Mouse (Mus musculus) E14TG2a.4 (cell line): ENCODE results near the gene Pitpnb.
A peak's percentile ranks its signal among the peaks of the same experiment; 100 is the strongest.

Source experiments
- H3K27me3 ChIP-seq: 2 replicates; pipeline ENCODE4 v1.6.1; 2014; ENCODE audit warnings: low read length, control low read depth; ENCODE audit not compliant: insufficient read depth
- H3K36me3 ChIP-seq: 2 replicates; pipeline ENCODE4 v1.6.1; 2014; ENCODE audit warnings: low read length, control low read depth; ENCODE audit not compliant: insufficient read depth
- H3K4me1 ChIP-seq: replicated peaks from 2 replicates; pipeline ENCODE4 v1.6.1; 2014; ENCODE audit warnings: low read depth, low read length, control low read depth
- H3K4me3 ChIP-seq: replicated peaks from 2 replicates; pipeline ENCODE4 v1.5.1; 2014; ENCODE audit warnings: mild to moderate bottlenecking, low read length
- H3K9me3 ChIP-seq: 2 replicates; pipeline ENCODE4 v1.6.1; 2014; ENCODE audit warnings: low read length, control low read depth
- CTCF ChIP-seq: conservative IDR thresholded peaks from 2 replicates; pipeline ENCODE4 v1.5.1; 2014; ENCODE audit warnings: low read length
- NANOG ChIP-seq: IDR thresholded peaks from 2 replicates; pipeline ENCODE4 v1.6.1; 2014; ENCODE audit warnings: borderline replicate concordance, low read length, mixed read lengths
- POU5F1 ChIP-seq: IDR thresholded peaks from 2 replicates; pipeline ENCODE4 v1.6.1; 2014; ENCODE audit warnings: low read length, borderline replicate concordance

The Pitpnb gene

DNA sequence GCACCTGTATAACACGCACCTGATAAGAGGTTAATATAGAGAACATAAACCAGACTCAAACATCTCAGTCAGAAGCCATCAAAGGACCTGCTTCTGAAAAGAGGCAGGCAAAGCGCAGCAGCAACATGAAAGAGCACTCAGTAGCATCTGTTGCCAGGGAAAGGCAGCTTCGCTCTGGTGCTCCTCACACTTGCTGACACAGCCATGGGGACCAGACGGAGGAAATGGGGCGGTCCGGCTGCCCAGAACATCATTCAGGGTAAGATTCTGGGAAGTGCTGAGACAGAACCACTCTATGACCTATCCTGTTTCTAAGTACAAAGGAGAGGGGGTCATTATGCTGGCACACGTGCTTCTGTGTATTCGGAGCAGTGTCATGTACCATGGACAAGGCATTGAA is 29.8 kb upstream of the Pitpnb start:
- TF ChIP-seq CTCF, result no peak
- TF ChIP-seq POU5F1, result no peak
- TF ChIP-seq NANOG, result no peak
- Histone ChIP-seq H3K36me3 (no peaks in the 10 kb centered on the region), H3K4me1 (peaks cover 4% of the 10 kb centered on the region; the same call in 1 of the 2 replicates), H3K27me3 (peaks cover 12% of the 10 kb centered on the region; the same call in 1 of the 2 replicates), H3K4me3 (no peak overlapping the region), H3K9me3 (0 out of 2 replicates have a peak, but pooled peaks cover 3% of the 10 kb centered on the region)

DNA sequence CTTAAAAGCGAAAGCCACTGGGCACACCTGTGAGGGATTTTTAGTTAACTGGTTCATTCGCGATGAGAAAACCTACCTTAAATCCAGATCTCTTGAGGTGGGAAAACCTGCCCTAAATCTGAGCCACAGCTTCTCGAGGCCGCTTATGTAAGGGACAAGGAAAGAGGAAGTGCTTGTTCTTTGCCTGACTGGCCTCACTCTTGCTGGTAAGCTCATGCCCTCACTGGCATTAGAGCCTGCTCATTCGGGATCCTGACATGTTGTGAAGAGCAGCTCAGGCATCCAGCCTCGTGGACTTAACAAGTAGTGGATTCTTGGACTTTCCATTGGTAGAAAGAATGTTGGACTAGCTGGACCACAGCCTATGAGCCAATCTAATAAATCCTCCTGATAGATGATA is 28.8 kb upstream of the Pitpnb start:
- H3K4me1 ChIP-seq, result peaks cover 4% of the 10 kb centered on the region; the same call in 1 of the 2 replicates
- TF ChIP-seq CTCF (no peak), POU5F1 (no peak), NANOG (no peak)
- peaks cover 5% of the 10 kb centered on the region; the same call in 1 of the 2 replicates for H3K27me3 ChIP-seq
- no peaks in the 10 kb centered on the region for H3K36me3 ChIP-seq
- H3K9me3 ChIP-seq, result 0 out of 2 replicates have a peak, but pooled peaks cover 3% of the 10 kb centered on the region
- H3K4me3 ChIP-seq, result no peak overlapping the region

- Histone ChIP-seq H3K4me1 (no peaks in the 10 kb centered on the region), H3K4me3 (no peak overlapping the region), H3K36me3 (no peaks in the 10 kb centered on the region), H3K27me3 (0 out of 2 replicates have a peak, but pooled peaks cover 2% of the 10 kb centered on the region), H3K9me3 (0 out of 2 replicates have a peak, but pooled peaks cover 3% of the 10 kb centered on the region)
- TF ChIP-seq CTCF (peak; percentile 18; the same call in 1 of the 2 replicates), POU5F1 (no peak)
Observed at GRCm38 (mm10) chr5:111304730-111305129, 25.8 kb upstream of the Pitpnb start.

- no peaks in the 10 kb centered on the region for H3K4me1 ChIP-seq
- no peaks in the 10 kb centered on the region for H3K27me3 ChIP-seq
- H3K4me3 ChIP-seq, result no peak overlapping the region
- TF ChIP-seq POU5F1 (no peak), NANOG (no peak), CTCF (no peak)
- H3K9me3 ChIP-seq, result peaks cover 12% of the 10 kb centered on the region
- H3K36me3 ChIP-seq, result no peaks in the 10 kb centered on the region
Observed at GRCm38 (mm10) chr5:111310185-111310584, 20.4 kb upstream of the Pitpnb start.

DNA sequence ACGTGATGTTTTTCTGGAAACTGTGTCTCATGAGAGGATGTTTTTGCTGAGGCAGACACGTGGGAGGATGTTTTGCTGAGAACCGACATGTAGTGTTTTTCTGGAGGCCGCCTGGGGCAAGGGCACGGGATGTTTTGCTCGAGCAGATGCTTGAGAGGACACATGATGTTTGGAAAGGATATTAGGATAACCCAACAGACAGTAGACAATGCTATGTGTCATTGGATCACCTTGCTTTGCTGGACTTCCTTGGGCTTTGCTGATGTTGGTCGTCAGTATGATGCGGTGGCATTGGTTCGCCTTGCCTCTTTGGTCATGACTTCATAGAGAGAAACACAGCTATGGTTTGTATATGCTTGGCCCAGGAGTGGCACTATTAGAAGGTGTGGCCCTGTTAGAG is 16.7 kb upstream of the Pitpnb start:
- no peaks in the 10 kb centered on the region for H3K36me3 ChIP-seq
- TF ChIP-seq POU5F1 (no peak), NANOG (no peak), CTCF (no peak)
- peaks cover 12% of the 10 kb centered on the region for H3K9me3 ChIP-seq
- H3K27me3 ChIP-seq, result peaks cover 4% of the 10 kb centered on the region; the same call in 1 of the 2 replicates
- H3K4me3 ChIP-seq, result no peak overlapping the region
- peaks cover 6% of the 10 kb centered on the region for H3K4me1 ChIP-seq

DNA sequence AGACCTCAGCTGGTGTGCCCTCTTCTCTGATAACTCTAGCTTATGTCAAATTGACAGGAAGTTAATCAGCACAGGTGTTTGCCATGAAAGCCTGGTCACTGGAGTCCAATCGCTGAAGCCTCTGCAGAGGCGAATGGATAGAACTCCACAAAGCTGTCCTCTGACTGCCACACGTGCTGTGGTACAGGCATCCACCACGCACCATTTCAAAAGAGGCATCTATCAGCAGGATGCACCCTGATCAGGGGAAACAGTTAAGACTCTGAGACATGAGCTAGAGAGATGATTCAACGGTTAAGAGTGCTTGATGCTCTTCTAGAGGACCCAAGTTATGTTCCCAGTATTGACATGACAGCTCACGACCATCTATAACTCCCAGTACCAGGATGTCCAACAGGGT is 15.5 kb upstream of the Pitpnb start:
- no peak for TF ChIP-seq POU5F1
- no peak for TF ChIP-seq CTCF
- no peak for TF ChIP-seq NANOG
- H3K4me1 ChIP-seq, result peaks cover 8% of the 10 kb centered on the region
- H3K27me3 ChIP-seq, result peaks cover 4% of the 10 kb centered on the region; the same call in 1 of the 2 replicates
- no peak overlapping the region for H3K4me3 ChIP-seq
- H3K9me3 ChIP-seq, result peaks cover 12% of the 10 kb centered on the region
- no peaks in the 10 kb centered on the region for H3K36me3 ChIP-seq

DNA sequence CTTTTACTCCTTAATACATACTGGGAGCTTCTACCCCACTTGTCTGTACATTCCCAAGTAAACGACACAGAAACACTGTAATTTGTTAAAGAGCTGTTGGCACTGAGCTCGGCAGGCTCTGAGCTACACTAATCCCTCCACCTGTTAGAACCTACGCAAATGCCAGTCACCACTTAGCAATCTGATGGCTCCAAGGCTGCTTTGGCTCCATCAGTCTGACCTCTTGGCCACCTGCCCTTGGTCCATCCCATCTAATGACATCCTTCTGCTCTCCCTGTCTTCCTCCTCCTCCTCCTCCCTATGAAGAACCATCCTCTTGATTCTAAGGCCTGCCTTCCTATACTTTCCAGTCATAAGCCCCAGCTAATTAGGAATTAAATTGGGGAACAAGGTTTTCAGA is 13.0 kb upstream of the Pitpnb start:
- no peak overlapping the region for H3K4me3 ChIP-seq
- peaks cover 4% of the 10 kb centered on the region; the same call in 1 of the 2 replicates for H3K27me3 ChIP-seq
- peaks cover 7% of the 10 kb centered on the region; the same call in 1 of the 2 replicates for H3K9me3 ChIP-seq
- no peak for TF ChIP-seq NANOG
- TF ChIP-seq CTCF, result no peak
- TF ChIP-seq POU5F1, result no peak
- H3K36me3 ChIP-seq, result no peaks in the 10 kb centered on the region
- peaks cover 8% of the 10 kb centered on the region for H3K4me1 ChIP-seq

DNA sequence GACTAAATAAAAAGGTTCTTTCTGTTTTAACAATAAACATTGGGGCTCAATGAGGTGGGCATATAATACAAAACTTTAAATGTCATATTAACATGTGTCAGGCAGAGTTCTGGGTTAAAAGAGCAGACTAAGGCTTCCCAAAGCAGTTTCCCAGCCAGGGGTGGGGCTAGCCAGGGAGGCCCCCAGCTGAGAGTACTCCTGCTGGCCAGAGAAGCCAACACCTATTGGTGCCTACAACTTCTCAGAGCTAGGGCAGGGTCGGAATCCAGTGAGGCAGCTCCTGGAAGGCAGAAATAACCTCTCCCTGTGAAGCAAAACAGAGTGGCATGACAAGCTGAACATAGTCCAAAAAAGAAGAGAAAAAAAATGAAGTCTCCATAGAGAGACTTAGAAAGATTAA is 11.6 kb upstream of the Pitpnb start:
- H3K27me3 ChIP-seq, result peaks cover 9% of the 10 kb centered on the region; the same call in 1 of the 2 replicates
- no peak for TF ChIP-seq NANOG
- TF ChIP-seq CTCF, result no peak
- H3K9me3 ChIP-seq, result 0 out of 2 replicates have a peak, but pooled peaks cover 1% of the 10 kb centered on the region
- no peak overlapping the region for H3K4me3 ChIP-seq
- no peaks in the 10 kb centered on the region for H3K36me3 ChIP-seq
- H3K4me1 ChIP-seq, result peaks cover 8% of the 10 kb centered on the region

GRCm38 (mm10) chr5:111325813-111326212 is 4.8 kb upstream of the Pitpnb start:
- Histone ChIP-seq H3K36me3 (no peaks in the 10 kb centered on the region), H3K4me1 (peaks cover 14% of the 10 kb centered on the region), H3K9me3 (no peaks in the 10 kb centered on the region), H3K4me3 (no peak overlapping the region), H3K27me3 (0 out of 2 replicates have a peak, but pooled peaks cover 5% of the 10 kb centered on the region)
- TF ChIP-seq CTCF (peak; percentile 28), POU5F1 (no peak), NANOG (no peak)
